Mouse (Mus musculus) stomach, embryonic 16.5 days (tissue): ENCODE data around the gene Nabp2. TPM values are rescaled to one million over a fixed set of nuclear protein-coding genes. Genes with fewer than 3 reads are reported as not detected.

Source experiments
- ATAC-seq: fragments of 200-750 bp; cut with Nextera tagmentation; 2 replicates; pipeline ENCODE4 v1.8.0; 2017; ENCODE audit warnings: moderate number of reproducible peaks, moderate TSS enrichment; ENCODE audit not compliant: insufficient read depth, low FRiP score
- H3K27ac ChIP-seq: fragments of 300-500 bp; sonication (generic); 2 replicates; pipeline ENCODE4 v1.5.1; 2014; ENCODE audit warnings: low read length
- H3K27me3 ChIP-seq: fragments of 300-500 bp; sonication (generic); 2 replicates; pipeline ENCODE4 v1.6.1; 2014; ENCODE audit warnings: low read length, control low read depth, mixed read lengths; ENCODE audit not compliant: control insufficient read depth, insufficient read depth
- H3K36me3 ChIP-seq: fragments of 300-500 bp; sonication (generic); 2 replicates; pipeline ENCODE4 v1.6.1; 2014; ENCODE audit warnings: low read length; ENCODE audit not compliant: control insufficient read depth, insufficient read depth
- H3K4me1 ChIP-seq: fragments of 300-500 bp; sonication (generic); 2 replicates; pipeline ENCODE4 v1.6.1; 2014; ENCODE audit warnings: low read length, control low read depth, mixed read lengths; ENCODE audit not compliant: control insufficient read depth, insufficient read depth
- H3K4me2 ChIP-seq: fragments of 300-500 bp; sonication (generic); 2 replicates; pipeline ENCODE4 v1.6.1; 2014; ENCODE audit warnings: low read depth, low read length, mixed read lengths
- H3K4me3 ChIP-seq: fragments of 300-500 bp; sonication (generic); replicated peaks from 2 replicates; pipeline ENCODE4 v1.5.1; 2014; ENCODE audit warnings: mild to moderate bottlenecking, low read length
- H3K9ac ChIP-seq: fragments of 300-500 bp; sonication (generic); 2 replicates; pipeline ENCODE4 v1.6.1; 2014; ENCODE audit warnings: low read length
- H3K9me3 ChIP-seq: fragments of 300-500 bp; sonication (generic); replicated peaks from 2 replicates; pipeline ENCODE4 v1.6.1; 2016; ENCODE audit warnings: low read length, control low read depth; ENCODE audit not compliant: control insufficient read depth
- WGBS: fragments of 180-500 bp; shearing (Covaris S2); extraction: QIAGEN DNeasy Blood & Tissue Kit; methylation state at CpG from one replicate; pipeline ENCODE4 v1.1.7; 2014; 5-methylcytosine and 5-hydroxymethylcytosine counted together
- microRNA-seq: library from miRNA; unstranded; fragments of <30 nt; microRNA quantifications from one replicate; pipeline ENCODE4, GENCODE M21; 2016
- polyA plus RNA-seq: library from polyadenylated mRNA; unstranded; fragments of >200 nt; fragmentation: Nextera tagmentation; extraction: Ambion mirVana; gene quantifications from 2 replicates; pipeline ENCODE4 v1.2.1, GENCODE M21; 2015

The Nabp2 gene
- polyA plus RNA-seq, 1 experiment from 2014 or later: 72.0 TPM

DNA sequence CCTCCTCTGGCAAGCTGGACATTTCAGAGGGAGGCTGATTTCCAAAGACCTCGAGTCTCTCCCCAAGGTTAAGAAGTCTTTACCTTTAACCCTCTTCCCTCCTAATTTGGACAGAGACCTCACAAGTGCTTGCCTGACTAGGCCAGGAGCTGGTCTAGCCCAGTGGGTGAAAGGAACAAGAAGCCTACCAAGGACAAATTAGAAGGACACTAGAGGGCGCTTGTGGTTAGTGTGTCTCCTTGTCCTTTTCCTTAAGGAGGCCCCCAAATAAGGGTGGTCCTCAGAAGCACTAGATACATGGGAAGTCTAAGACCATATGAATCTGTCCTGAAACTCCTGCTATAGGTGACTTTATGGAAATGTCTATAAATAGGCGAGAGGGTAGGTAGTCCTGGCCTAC is 48.7 kb downstream of the Nabp2 start:
- 45% methylated on average over 3 of the region's 3 CpGs for WGBS
- Histone ChIP-seq H3K4me1 (peaks cover under 1% of the 10 kb centered on the region), H3K4me2 (no peak overlapping the region), H3K4me3 (no peak overlapping the region), H3K27me3 (no peaks in the 10 kb centered on the region), H3K9me3 (no peaks in the 10 kb centered on the region), H3K27ac (no peak overlapping the region), H3K36me3 (peaks cover 20% of the 10 kb centered on the region), H3K9ac (no peak overlapping the region)
- ATAC-seq: no peak

DNA sequence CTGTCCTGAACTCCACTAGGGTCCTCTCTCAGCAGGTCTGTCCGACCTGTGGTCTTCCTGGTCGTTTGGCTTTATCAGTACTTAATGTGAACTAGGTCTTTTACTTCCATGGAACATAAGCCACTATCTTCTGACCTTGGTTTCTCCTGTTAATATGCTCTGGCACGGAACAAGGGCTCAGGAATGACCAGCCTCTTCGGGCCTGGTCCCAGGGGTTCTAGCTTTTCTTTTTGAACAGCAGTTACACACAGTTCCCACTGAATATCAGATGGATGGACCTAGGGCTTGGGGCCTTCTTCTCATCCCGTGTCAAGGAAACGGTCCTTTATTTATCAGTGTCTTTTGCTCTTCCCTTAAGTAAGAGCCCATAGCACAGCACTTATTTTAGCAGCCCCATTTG is 49.5 kb downstream of the Nabp2 start:
- H3K4me3 ChIP-seq: no peak overlapping the region
- H3K27ac ChIP-seq: no peak overlapping the region
- H3K36me3 ChIP-seq: peaks cover 24% of the 10 kb centered on the region
- H3K9ac ChIP-seq: no peak overlapping the region
- 85% methylated on average over 6 of the region's 6 CpGs for WGBS
- ATAC-seq: no peak
- H3K9me3 ChIP-seq: no peaks in the 10 kb centered on the region
- no peaks in the 10 kb centered on the region for H3K4me1 ChIP-seq
- no peaks in the 10 kb centered on the region for H3K27me3 ChIP-seq
- no peak overlapping the region for H3K4me2 ChIP-seq

DNA sequence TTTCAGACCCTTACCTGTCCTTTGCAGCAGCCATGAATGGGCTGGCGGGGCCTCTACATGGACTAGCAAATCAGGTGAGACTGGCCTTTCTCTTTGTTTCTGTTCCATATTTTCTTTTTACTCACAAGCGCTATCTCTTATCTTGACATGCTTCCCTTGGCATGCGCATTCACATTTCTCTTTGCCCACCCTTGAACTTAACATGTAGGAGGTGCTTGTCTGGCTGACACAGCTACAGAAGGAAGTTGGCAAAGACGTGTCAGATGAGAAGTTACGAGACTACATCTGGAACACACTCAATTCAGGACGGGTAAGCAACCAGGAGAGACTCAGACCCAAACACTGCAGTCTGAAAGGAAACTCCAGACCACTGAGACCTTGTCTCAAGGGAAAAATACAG is 52.1 kb downstream of the Nabp2 start:
- WGBS: 87% methylated on average over 6 of the region's 6 CpGs
- no peak overlapping the region for H3K9ac ChIP-seq
- peaks cover 30% of the 10 kb centered on the region for H3K36me3 ChIP-seq
- no peak overlapping the region for H3K4me3 ChIP-seq
- ATAC-seq: no peak
- no peaks in the 10 kb centered on the region for H3K9me3 ChIP-seq
- no peaks in the 10 kb centered on the region for H3K27me3 ChIP-seq
- H3K4me1 ChIP-seq: no peaks in the 10 kb centered on the region
- H3K4me2 ChIP-seq: no peak overlapping the region
- no peak overlapping the region for H3K27ac ChIP-seq

DNA sequence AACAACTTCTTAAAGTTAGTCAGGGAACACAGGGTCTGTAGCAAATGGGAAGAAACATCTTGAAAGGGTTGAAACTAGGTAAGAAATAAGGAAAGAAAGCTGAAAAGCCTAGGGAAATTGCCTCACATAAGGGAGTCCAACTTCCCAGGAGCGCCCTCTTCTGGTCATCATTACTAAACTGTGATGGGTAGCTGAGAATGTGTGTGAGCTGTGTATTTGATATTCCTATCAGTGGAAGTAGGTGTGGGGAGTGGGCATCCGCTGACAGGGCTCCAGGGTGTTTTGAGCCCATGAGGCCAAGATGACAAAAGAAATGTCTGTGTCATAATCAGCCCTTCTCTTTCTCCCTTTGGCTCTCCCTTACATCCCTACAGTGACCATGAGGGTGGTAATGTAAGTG is 52.5 kb downstream of the Nabp2 start:
- 42% methylated on average over 2 of the region's 2 CpGs for WGBS
- ATAC-seq: no peak
- Histone ChIP-seq H3K36me3 (peaks cover 34% of the 10 kb centered on the region), H3K4me1 (no peaks in the 10 kb centered on the region), H3K9me3 (no peaks in the 10 kb centered on the region), H3K4me2 (no peak overlapping the region), H3K27me3 (no peaks in the 10 kb centered on the region), H3K27ac (no peak overlapping the region), H3K4me3 (no peak overlapping the region), H3K9ac (no peak overlapping the region)

Small RNA genes lying within 50 kb of the gene (microRNA-seq; reads per million reads assigned to microRNA genes)
- gene Gm25361 (not detected), gene Gm26308 (not detected), gene Mir6914 (not detected), gene Mir6915 (1.2 reads per million), gene Mir8105 (0.50 reads per million)

Other genes starting within 250 kb of the Nabp2 start
- gene Rbms2, start 231.2 kb downstream of the Nabp2 start, polyA plus RNA-seq: 30.3 and 34.2 TPM in 2 replicates
- gene Gls2, start 217.0 kb downstream of the Nabp2 start, polyA plus RNA-seq: 3.2 and 3.7 TPM in 2 replicates
- 32.4 and 33.5 TPM in 2 replicates for gene Spryd4, start 199.7 kb downstream of the Nabp2 start, polyA plus RNA-seq
- gene Mip, start 185.7 kb downstream of the Nabp2 start, polyA plus RNA-seq: not detected in 2 replicates
- 30.4 and 35.0 TPM in 2 replicates for gene Timeless, start 179.4 kb downstream of the Nabp2 start, polyA plus RNA-seq
- gene Apon, start 157.4 kb downstream of the Nabp2 start, polyA plus RNA-seq: 0.52 and 0.66 TPM in 2 replicates
- gene Apof, start 142.8 kb downstream of the Nabp2 start, polyA plus RNA-seq: 5.7 and 7.3 TPM in 2 replicates
- 14.1 and 16.1 TPM in 2 replicates for gene Stat2, start 140.9 kb downstream of the Nabp2 start, polyA plus RNA-seq
- gene Il23a, start 112.7 kb downstream of the Nabp2 start, polyA plus RNA-seq: 0.55 and 0.57 TPM in 2 replicates
- 29.0 and 30.4 TPM in 2 replicates for gene Pan2, start 108.2 kb downstream of the Nabp2 start, polyA plus RNA-seq
- gene Cnpy2, start 89.0 kb downstream of the Nabp2 start, polyA plus RNA-seq: 310 and 315 TPM in 2 replicates
- 221 and 230 TPM in 2 replicates for gene Cs, start 73.8 kb downstream of the Nabp2 start, polyA plus RNA-seq
- 3.4 and 3.5 TPM in 2 replicates for gene Coq10a, start 42.5 kb downstream of the Nabp2 start, polyA plus RNA-seq
- 8.4 and 10.0 TPM in 2 replicates for gene Ankrd52, start 34.4 kb downstream of the Nabp2 start, polyA plus RNA-seq
- 28.7 and 32.9 TPM in 2 replicates for gene Slc39a5, start 10.3 kb downstream of the Nabp2 start, polyA plus RNA-seq
- gene Rnf41, start 165 bp upstream of the Nabp2 start, polyA plus RNA-seq: 37.0 and 38.5 TPM in 2 replicates
- 59.5 and 62.4 TPM in 2 replicates for gene Smarcc2, start 47.8 kb upstream of the Nabp2 start, polyA plus RNA-seq
- 2,126 and 2,216 TPM in 2 replicates for gene Myl6, start 82.7 kb upstream of the Nabp2 start, polyA plus RNA-seq
- gene Myl6b, start 87.2 kb upstream of the Nabp2 start, polyA plus RNA-seq: 2.7 and 3.9 TPM in 2 replicates
- 32.9 TPM in 2 replicates for gene Esyt1, start 114.4 kb upstream of the Nabp2 start, polyA plus RNA-seq
- 10.7 and 10.8 TPM in 2 replicates for gene Zc3h10, start 136.3 kb upstream of the Nabp2 start, polyA plus RNA-seq
- 3,732 and 3,890 TPM in 2 replicates for gene Rpl41, start 137.8 kb upstream of the Nabp2 start, polyA plus RNA-seq
- 198 and 206 TPM in 2 replicates for gene Pa2g4, start 154.5 kb upstream of the Nabp2 start, polyA plus RNA-seq
- gene Erbb3, start 178.2 kb upstream of the Nabp2 start, polyA plus RNA-seq: 32.0 and 38.0 TPM in 2 replicates
- 553 and 704 TPM in 2 replicates for gene Rps26, start 215.3 kb upstream of the Nabp2 start, polyA plus RNA-seq
- gene Ikzf4, start 234.5 kb upstream of the Nabp2 start, polyA plus RNA-seq: 2.1 and 2.5 TPM in 2 replicates